Mouse (Mus musculus) left cerebral cortex, adult 18-20 months (tissue): ENCODE data around the gene Atp8b4. TPM values are rescaled to one million over a fixed set of nuclear protein-coding genes. Genes with fewer than 3 reads are reported as not detected.
"Not testable (repeated sequence)": the region's sequence is repeated elsewhere in the genome, so short reads cannot be mapped to it uniquely, and the experiment has no call there.

Experiments
- DNase-seq, 2 experiments: peaks; one replicate each; pipeline ENCODE4 v3.0.0; 2021 to 2022; ENCODE audit warnings: low spot score in 2 of 2, mixed read lengths in 1 of 2
- total RNA-seq, 2 experiments: library from RNA; stranded (reverse); gene quantifications; 2 replicates each; pipeline ENCODE4 v1.2.3; 2021

Gene Atp8b4
- total RNA-seq, 2 experiments from 2014 or later, result 0.07 TPM; not detected in 1

DNA sequence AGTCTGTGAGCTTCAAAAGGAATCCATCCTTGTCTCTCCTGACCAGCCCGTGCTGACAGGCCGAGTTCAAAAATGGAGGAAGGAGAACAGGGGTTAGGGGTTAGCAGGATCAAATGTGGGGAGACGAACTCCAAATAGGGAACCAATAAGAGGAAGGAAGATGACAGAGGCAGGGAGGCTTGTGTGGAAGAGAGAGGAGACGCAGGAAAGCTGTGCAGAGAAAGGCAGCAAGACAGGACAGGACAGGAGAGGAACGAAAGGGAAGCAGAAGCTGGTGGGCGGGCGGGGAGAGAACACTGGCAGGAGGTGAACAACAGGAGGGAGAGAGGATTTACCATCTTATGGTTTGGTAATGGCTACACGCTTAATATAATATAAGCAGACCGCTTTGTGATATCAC lies 3.6 kb downstream of the Atp8b4 start:
- DNase-seq, result no peak

GRCm38 (mm10) chr2:126495832-126496695 lies 4.4 kb downstream of the Atp8b4 start:
- DNase-seq, result no peak

GRCm38 (mm10) chr2:126495230-126495629 lies 5.2 kb downstream of the Atp8b4 start:
- no peak for DNase-seq

DNA sequence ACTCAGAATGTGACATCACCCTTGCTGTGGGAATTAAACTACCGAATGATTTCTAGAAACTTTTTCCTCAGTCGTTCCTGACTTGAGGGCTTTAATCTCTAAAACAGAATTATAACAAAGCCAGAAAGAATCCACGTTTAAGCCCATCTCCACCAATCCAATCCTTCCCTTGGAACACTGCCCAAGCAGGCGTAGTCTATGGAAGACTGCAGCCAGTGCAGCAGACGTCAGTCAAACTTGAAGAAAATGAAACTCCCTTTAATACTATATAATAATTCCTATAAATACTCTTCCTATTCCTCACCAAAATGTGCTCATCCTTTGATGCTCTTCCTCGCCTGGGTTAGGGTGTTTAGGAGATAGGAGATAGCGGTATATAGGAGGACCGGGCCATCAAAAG lies 7.2 kb downstream of the Atp8b4 start:
- no peak for DNase-seq

DNA sequence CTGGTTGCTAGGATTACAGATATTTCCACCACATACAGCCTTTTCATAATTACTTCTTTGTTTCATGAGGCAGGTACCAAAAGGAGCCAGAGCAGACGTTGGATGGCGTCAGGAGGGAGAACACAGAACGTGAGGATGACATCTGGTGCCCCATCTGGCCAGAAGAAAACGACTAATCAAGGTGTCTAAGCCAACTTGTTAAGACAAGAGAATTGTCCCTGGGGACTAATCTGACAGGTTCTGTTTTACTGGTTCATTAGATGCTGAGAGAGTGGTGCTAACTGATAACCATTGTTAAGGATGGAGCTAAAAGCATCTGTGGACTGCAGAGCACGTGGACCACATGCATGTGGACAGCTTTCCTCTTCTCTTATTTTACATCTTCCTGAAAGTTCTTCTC lies 7.8 kb downstream of the Atp8b4 start:
- DNase-seq, result no peak

DNA sequence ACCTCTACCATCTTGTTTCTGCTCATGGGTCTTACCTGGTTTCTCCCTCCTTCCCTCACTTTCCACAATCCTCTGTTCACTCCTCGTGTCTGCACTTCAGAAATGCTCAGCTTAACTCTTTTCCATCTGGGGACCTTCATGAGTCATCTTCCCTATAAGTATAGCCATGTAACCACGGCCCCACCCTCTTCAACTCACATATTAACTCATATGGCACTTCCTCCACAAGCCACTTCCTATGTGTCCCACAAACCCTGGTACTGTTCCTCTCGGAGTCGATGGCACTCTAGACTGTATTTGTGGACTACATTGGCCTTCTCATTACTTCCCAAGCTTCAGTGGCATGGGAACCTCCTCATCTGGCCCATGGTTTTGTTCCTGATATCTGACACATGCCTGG lies 9.0 kb downstream of the Atp8b4 start:
- DNase-seq, result no peak

- no peak for DNase-seq
These were observed 9.9 kb downstream of the Atp8b4 start for GRCm38 (mm10) chr2:126490573-126490972.

GRCm38 (mm10) chr2:126485262-126486017 lies 15.0 kb downstream of the Atp8b4 start:
- no peak for DNase-seq

- DNase-seq, result no peak
These were observed 17.1 kb downstream of the Atp8b4 start for GRCm38 (mm10) chr2:126483337-126483736.

DNA sequence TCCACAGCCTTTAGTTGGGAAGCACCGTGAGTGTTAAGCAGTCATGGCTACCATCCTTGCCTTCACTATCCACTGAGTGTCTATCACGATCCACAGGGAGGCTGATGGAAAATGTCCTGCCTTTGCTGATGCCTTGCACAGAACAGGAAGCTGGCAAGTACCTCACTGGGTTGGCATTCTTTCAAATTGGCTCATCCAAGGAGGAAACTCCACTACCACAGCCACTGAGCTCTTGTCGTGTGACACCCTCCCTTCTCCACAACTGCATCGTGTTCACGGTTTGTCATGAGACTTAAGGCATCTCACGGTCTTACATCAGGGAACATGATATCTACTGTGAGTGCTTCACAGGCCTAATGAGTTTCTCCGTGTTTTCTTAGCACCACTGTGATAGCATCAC lies 22.9 kb downstream of the Atp8b4 start:
- DNase-seq, result no peak

DNA sequence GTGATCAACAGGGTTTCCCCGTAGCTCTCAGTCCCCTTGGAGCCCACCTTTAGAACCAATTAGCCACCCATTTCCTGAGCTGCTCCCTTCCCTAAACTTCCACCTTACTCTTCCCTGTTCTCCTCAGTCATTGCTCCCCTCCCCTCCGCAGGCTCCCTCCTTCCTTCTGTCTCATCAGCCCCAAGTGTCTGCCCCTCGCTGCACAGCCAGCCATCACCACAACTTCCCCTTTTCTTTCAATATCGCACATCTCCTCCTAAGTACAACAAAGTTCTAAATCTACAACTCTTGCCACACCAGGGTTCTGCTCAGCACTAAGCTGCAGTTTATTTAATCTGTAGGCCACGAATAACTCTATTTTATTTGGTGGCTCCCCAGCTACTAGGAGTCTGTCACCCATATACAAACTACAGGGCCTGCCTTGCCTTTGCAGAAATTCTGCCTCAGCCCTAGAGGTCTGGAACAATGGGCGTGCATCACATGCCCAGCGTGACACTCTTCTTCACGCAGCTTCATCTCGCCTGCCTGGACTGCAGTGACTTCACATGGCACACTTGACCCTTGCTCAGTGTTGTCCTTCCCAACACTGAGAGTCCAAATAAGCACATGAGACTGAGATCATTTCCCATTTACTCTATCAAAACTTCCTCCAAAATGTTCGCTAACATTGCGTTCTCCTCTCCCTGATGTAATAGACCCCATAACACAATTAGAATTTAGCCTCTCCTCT lies 24.6 kb downstream of the Atp8b4 start:
- DNase-seq, result no peak

DNA sequence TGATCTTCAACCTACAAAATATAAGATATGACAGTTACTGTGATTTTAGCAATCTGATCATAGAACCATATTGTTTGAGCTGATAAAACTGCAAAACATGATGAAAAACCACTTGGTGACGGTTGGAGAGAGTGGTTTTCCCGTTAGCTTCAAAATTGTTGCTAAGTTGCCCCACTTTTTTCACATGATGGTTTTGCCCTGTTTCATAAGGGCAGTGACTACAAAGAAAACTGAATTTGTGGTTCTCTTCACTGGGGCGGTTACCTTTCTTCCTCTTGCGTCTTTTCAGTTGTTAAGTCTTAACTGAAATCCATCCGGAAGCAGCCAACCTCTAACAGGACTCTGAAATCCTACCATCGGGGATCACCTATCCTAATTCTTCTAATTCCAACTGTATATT lies 26.5 kb downstream of the Atp8b4 start:
- DNase-seq, result no peak

DNA sequence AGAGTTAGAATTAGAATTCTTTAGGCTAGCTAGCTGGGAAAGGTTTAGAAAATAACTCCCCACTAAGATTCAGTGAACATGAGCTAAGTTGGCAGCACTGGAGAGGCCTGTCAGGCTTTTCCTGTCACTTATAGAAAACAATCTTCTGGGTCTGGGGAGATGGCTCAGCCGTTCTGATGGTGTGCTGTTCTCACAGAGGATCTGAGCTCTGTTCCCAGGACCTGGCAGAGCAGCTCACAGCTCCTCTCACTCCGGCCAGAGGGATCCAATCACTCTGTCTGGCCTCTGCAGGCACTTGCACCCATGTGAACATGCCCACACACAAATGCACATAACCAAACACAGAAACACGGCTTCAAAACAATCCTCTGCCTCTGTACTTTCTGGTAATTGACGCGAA lies 27.6 kb downstream of the Atp8b4 start:
- no peak for DNase-seq

DNA sequence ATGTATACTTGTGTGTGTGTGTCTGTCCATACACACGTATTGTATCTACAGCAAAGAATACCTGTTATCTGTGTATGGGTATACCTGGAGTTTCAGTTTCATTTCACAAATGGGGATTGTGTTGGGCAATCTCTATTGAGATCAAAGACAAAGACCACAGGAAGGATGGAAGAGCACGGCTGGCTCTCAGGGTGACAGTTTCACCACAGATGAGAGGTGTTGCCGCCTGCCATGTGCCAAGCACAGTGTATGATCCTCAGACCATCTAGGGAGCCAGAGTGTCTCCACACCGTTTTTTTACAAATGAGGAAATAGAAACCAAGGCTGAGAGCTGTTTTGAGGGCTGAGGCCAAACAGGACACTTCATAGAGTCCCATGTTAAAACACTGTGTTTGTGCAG lies 32.7 kb downstream of the Atp8b4 start:
- no peak for DNase-seq

DNA sequence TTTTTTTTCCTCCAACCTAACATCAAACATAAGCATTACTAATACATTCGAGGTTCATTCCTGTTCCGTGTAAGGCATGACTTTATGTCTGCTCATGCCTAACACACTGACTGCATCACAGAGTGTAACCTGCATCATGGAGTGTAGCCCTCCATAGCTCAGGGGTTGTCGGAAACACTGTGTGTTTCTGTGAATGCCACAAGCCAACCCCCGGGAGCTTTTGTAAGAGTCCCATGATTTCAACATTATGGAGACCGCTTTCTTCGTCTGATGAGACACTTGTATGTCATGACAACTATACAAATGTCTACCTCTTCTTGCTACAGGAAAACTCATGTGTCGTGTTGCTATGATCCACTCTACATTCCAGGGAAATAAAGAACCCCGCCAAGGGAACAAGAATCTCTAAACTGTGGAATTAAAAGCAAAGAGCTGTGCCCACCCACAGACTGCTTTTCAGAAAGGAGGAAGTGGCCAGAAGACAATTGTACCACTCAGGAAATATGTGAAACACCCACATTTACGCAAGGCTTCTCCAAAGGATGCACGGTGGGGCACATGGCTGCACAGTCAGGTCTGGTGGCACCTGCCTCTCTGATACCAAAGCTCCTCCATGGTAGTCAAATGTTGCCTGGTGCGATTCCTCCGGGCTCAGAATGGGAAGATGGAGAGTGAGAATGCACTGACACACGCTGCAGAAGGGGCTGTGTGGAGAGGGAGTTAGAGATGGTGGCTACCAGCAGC lies 33.9 kb downstream of the Atp8b4 start:
- no peak for DNase-seq

GRCm38 (mm10) chr2:126458661-126459060 lies 41.8 kb downstream of the Atp8b4 start:
- no peak for DNase-seq

DNA sequence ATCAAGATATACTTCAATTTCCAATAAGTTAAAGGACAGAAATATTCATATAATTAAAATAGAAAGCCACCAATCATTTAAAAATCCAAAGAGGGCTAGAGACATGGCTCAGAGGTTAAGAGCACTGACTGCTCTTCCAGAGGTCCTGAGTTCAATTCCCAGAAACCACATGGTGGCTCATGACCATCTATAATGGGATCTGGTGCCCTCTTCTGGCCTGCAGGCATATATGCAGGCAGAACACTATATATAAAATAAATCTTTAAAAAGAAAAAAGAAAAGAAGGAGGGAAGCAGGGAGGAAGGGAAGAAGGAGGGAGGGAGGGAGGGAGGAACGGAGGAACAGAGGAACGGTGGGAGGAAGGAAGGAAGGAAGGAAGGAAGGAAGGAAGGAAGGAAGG lies 42.7 kb downstream of the Atp8b4 start:
- not testable (repeated sequence) for DNase-seq

- DNase-seq, result no peak
These were observed 49.6 kb downstream of the Atp8b4 start for GRCm38 (mm10) chr2:126450937-126451302.

GRCm38 (mm10) chr2:126450210-126450936 lies 50.1 kb downstream of the Atp8b4 start:
- peak; percentile 20 to 32 for DNase-seq

GRCm38 (mm10) chr2:126445039-126445438 lies 55.4 kb downstream of the Atp8b4 start:
- DNase-seq, result no peak
